Mouse (Mus musculus): ENCODE measurements around the gene Meis3.

The Meis3 gene

DNA sequence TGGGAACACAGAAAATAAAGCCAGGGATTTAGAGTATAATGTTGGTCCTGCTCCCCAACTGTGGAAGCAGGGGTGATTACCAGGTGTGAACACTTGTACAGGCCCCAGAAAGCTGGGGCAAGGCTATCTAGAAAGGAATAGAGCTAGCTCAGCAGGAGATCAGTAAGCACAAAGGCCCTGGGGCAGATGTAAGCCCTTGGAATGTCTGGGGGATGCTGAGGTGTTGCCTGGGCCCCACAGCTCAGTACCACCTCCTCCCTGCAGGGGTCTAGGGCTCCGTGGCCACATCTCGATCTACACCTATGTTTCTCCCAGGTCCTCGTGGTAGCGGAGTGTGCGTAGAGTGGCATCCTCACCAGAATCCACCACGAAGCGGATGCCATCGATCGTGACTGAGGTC is 39.1 kb downstream of the Meis3 start:
- no peak for DNase-seq

DNA sequence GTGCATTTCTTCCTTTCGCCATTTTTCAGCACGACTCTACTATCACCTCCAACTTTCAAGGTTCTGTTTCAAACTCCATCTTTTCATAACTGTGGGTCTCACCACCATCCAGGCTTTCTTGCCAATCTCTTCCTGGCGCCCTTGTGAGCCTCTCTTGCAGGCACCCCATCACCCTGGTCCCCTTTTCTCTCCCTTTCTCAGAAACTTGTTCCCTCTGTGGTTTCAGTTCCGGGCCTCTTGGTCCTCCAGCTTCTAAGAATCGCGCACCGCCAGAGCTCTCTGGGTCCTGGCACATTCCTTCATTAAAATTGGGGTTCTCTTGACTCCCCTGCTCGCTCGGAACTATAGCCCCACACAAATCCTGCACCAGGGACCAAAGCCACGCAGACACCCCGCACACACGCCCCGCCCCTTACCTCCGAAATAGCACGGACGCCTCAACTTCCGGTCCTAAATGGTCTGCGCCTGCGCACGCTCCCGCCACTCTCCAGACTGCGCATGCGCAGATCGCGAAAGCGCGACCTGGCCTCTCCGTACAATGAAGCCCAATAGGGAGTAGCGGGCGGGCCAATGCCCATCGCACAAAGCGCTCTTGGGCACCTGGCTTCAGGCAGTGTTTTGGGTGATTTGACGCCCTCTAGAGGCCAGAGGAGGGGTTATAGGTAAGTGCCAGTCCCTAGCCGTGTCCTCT is 46.8 kb downstream of the Meis3 start, which contains the start of gene Dhx34:
TSS of gene Dhx34 (minus strand) at position 456 of the 691 bp plus-strand sequence.
- peak; percentile 96 to 97 for DNase-seq

DNA sequence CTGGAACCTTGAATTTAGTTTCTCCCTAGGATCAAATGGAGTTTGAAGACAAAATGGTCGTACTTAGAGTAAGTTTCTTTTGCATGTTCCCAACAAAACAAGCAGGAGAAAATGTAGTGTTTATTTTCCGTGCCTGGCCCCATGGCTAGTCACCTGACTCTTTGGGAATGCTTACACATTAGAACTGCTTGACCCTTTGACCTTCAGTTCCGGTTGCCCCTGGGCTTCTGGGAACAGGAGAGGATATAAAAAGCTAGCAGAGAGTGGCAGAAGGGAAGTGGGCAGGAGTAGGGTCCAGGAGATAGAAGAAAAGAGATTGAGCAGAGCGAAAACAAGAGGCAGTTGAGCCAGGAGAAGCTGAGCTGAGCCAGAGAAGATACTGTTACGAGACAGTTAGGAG is 55.0 kb downstream of the Meis3 start:
- DNase-seq: peak; percentile 28 to 55

All from kidney, postnatal 4 days (tissue).